Mouse (Mus musculus) lung, postnatal 25 days (tissue): ENCODE results near the gene Lipt2.

Experiments
- DNase-seq: peaks from one replicate; pipeline ENCODE4 v3.0.0; 2022; ENCODE audit warnings: low spot score

Lipt2 gene

DNA sequence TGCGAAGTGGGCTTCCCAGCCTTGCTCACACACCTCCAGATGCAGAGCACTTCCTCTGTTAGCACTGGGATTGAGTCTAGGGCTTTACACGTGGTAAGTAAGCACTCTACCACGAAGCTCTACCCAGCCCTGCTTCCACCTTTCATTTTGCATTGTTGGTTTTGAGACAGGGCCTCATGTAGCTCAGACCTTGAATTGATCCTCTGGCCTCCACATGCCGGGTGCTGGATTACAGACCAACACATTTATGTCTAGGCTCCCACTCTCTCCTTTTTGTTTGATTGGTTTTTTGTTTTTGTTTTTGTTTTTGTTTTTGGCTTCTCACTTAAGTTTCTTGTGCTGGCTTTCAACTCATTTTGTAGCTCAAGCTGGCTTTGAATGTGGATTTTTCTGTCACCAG is 11.7 kb downstream of the Lipt2 start:
- no peak for DNase-seq

DNA sequence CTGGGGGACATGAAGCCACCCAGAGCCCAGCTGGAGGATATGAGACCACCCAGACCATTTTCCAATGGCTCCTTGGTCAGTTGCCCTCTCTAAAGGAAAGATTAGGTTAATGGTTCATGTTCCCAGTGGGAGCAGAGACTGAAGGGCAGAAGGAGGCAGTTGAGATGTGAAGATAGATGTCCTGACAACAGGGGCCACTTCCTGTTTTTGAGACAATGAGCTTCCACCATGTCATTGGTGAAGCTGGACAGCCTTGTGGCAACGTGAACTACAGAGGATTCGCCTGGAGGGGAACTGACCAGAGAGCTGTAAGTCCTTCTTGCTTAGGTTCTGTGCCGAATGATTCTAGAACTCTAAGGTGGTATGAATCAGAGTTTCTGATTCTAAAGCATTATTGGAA is 17.2 kb downstream of the Lipt2 start, which contains the start of gene Kcne3:
Gene Kcne3 (plus strand): TSS at position 234 of the 400 bp plus-strand sequence.
- no peak for DNase-seq

DNA sequence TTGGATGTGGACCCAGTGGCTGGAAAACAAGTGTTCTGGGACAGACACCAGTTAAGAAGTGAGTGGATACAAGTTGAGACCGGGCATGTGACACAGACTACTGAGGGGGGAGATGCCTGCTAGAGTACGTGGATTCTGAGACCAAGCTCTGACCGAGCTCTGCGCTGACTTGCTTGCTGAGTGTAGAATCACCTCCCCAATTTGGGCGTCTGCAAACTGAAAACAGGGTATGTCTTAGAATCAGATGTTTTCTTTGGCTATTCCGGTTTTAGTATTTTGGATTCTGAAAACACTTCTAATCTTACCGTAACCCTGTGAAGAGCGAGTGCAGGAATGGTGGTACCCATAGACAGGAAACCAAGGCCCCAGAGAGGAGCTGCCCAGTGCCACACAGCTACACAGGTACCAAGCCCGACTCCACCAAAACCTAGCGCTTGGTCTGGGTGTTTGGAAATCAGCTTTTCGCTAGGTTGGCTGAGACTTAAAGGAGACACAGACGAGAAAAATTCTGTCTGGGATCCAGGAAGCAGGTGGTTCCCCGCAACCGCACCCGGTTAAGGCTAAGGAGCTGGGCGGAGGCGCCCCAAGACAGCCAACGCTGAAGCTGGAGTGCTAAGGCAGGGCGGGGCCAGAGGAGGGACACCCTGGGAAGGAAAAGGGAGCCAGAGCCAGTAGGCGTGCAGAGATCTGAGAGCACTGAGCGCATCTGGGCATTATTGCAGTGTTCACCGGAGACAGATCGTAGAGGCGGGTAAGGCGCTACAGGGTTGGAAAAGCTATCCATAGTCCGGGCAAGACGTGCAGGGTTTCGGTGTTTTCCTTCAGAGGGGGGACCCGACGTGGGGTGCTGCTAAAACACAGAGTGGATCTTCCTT is 19.2 kb downstream of the Lipt2 start:
- DNase-seq, result peak; percentile 65

DNA sequence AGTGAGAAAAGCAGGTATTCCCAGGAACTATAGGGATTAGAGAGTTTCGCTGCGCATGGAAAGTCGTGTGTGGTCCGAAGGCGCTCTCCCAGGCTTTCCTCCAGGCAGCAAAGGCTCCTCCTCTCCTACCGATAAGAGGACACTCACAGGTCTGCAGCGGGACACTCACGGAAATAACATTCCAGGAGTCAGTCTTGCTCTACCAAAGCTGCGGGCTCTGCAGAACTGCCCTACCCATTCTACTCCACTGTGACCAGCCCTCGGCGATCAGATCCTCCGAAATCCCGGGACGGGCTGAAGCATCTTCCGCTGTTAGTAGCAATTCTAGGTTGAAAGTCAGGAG is 19.8 kb downstream of the Lipt2 start:
- peak; percentile 23 for DNase-seq

DNA sequence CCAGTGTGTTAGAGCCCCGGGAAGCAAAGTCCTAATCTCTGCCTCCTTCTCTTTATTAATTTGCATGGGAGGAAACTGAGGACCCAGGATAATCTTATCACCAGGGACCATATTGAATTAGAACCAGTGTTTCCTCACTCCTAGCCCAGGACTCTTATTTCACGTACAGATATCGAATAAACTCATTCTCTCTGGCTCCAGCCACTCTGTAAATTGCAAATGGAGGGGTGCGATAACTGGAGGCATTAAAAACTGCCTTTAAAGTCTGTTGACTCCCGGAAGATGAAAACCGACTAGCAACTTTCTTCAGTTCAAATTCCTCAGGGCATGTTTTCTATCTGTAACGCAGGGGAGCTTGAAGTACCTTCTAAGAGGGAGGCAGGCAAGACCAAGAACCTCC is 20.3 kb downstream of the Lipt2 start:
- DNase-seq, result no peak

DNA sequence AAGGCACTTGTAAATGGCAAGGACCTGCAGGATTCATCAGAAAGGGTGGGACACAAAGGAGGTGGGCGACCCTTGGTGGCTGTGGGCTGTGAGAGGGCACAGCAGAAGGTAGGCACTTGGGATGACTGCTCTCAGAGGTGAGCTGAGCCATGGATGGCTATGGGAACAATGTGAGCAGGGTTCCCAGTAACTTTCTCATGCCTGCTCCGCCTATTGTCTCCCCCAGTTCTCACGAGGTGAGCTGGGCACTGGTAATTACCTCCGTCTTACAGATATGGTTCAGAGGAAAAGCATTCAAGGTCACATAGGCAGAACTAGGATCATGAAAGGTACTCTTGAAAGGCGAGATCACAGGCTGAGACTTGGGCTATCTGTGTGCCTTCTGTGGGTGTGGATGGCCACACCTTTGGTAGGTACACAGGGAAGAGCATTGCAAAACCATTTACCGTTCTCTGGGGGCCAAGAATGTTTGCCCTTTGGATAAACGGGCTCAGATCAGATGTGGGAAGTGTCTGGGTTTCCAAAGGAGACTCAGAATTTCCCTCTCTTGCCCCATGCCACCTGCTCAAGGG is 20.8 kb downstream of the Lipt2 start:
- DNase-seq, result no peak

DNA sequence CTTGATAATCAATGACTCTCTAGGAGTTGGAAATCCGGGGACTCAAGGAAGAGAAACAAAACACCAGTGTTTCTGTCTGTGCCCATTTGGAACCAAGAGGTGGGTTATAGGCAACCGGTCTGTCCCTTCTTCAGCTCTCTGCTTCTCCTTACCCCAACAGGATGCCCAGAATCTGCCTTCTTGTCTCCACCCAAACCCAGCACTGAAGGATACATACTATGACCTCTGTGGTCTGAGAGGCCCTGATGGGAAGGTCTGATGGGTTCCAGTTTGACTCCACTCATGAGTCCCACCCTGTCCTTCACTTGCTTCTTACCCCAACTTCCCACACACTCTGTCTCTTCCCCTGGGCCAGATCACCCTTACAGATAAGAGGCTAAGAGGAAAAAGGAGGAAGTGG is 22.1 kb downstream of the Lipt2 start:
- DNase-seq, result no peak

DNA sequence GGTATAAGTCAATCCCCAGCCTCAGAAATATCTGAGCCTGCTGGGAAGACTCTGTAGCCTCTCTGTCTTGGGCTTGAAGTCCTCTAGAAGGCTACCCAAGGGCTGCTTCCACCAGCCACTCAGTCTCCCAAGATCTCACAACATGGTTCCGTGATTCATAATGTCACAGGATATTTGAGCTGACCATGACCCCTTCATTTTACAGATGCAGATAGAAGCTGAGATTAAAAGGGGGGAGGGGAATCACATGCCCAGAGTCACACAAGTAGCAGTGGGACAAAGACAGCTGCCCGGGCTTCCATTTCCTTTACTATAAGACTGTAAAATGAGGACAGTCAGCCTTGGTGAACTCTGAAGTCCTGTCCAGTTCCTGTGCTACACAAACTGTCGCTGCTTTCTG is 22.5 kb downstream of the Lipt2 start:
- DNase-seq, result no peak

DNA sequence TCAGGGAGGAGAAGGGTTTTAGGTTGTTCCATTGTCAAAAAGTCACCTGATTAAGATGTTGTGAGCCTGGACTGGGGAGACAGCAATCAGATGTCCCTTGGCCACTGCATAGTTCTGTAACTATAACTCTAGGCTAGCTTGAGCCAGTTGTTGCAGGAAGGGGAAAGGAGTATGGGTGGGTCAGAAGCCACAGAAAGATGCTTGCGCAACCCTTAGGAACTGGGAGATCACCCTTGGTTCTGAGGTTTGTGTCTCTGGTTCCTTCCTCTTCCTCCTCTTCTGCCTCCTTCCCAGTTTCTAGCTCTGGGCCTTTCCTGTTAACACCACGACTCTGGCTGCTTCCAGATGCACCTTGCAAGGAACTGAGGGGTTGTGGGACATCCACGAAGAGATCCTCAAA is 23.3 kb downstream of the Lipt2 start:
- DNase-seq, result peak; percentile 35

DNA sequence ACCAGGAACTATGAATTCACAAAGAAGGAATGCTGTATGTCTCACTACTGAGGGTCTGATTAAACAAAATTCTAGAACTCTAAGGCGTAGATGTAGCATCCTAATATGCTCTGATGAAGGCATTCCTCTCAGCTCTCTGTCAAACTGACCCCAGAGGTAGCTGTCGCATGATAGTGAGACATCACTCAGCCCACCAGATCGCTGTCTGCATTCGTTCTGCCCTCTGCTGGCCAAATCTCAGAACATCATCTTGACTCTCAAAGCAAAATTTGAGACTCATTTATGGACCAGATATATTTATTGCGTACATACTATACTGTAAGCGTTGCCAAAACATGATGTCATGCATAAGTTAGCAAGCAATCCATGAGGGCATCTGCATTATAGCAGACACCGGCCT is 28.5 kb downstream of the Lipt2 start:
- peak; percentile 46 for DNase-seq

DNA sequence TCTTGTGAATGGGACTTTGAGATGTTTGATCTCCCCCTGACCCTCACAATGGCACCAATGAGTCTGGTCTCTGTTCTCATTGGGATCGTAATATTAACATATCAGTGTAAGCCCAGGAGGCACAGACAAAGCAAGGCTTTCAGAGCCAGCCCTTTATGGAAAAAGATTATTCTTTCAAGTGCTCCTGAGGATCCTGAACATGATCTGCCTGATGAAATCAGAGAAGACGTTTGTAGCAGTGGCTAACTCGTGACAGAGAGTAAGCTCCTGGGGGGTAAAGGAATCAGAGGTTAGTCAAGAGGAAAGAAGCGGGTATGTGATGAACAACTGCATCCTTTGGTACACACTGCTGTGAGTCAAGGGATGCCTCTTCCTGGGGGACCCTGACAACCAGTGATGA is 31.1 kb downstream of the Lipt2 start:
- DNase-seq, result no peak

DNA sequence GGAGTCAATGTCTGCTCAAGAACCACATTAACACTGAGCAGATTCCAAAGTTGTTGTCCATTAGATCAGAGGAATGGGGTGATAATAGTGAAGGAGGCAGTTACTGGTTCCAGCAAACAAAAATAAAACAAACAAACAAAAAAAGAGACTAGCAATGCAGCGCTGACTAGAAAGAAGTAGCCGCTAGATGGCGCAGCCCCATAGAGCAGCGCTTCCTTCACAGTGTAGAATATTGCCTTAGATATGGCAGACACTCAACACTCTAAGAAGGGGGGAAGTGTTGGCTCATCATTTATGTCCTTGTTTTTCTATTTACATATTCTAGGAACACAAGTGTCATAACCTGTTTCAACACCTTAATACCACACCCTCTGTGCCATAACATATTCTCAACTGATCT is 31.7 kb downstream of the Lipt2 start:
- DNase-seq, result peak; percentile 54

DNA sequence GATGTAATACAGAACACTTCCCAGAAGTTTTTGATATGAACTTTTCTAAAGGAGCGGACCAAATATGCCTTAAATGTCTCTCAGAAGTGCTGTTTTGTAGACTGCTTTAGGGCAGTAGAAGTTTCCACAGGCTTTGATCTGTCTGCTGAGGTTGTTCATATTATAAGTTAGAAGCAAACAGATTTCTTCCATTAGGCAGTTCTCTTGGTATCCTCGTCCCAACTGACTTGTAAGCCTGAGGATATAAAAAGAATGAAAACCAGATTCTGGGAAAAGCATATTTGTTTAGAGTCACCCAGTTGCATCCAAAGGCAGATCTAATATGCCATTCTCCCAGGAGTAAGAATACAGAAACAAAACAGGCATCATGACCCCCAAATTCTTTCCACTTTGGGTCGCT is 42.1 kb downstream of the Lipt2 start:
- no peak for DNase-seq

DNA sequence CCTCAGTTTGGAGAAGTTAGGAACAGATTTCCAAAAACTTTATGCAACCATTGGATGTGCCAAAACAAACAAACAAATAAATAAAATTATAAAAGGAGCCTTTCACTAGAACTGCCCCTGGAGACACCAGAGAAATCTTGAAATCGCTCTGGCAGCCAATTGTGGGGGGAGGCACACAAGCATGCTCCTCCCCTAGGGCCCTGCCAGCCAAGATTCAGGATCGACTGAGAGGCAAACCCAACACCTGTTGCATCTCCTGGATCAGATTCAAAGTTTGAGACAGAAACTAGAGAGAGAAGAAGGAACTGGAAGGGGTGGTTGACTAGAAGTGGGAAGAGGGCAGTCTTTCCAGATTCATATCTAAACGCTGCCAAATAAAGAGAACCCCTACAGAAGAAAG is 44.5 kb downstream of the Lipt2 start:
- no peak for DNase-seq

DNA sequence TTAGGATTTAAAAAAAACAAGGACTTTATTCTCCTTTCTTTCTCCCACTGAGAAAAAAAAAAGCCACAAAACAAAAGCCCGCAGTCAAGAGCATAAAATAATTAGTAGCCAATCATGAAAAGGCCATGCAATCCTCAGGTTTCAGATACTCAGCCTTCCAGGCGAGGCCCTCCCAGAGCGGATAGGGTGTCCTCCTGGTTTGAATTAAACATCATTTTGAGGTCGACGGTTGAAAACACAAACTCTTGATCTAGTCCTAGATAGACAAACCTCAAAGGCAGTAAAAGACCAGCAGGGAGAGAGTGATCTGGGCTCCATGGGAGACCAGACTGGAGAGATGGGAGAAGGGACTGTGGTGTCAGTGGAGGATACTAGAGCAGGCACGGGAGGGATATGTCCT is 45.8 kb downstream of the Lipt2 start:
- no peak for DNase-seq

DNA sequence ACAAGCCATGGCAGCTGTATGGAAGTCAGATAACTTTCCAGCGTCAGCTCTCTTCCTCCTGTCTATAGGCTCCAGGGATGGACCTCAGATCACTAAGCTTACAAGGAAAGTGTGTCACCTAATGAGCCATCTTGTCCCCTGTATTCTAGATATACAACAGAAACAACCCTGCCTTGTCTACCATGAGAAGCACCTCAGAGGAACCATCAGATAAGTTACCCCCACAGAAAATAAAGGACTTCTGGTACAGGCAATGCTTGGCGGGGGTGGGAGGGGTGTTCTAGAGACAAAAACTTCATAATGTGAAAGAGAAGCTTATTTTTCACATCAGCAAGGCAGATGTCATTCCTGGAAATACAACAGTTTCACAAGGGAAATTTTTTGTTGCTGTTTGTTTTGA is 47.1 kb downstream of the Lipt2 start:
- no peak for DNase-seq

DNA sequence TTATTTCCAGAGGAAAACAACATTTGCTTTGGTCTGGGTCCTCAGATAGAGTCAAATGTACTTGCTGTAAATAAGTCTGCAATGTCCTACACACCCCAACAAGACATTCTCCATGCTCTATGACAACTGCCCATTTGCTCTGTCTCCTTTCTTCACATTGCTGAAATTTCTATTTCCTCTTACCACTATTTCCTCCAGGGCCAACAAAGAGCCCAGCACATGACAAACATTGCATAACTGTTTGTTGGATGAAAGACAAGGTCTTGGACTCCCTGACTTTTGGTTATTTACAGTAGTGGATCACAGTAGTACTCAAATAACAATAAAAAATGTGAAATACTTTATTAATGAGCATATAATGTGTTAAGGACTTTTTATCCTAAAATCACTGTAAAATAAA is 48.8 kb downstream of the Lipt2 start:
- DNase-seq, result peak; percentile 46
